Mouse (Mus musculus) embryonic facial prominence, embryonic 15.5 days (tissue): ENCODE data around the gene Pcdh8. TPM values are rescaled to one million over a fixed set of nuclear protein-coding genes. Genes with fewer than 3 reads are reported as not detected.

ENCODE experiments used
- ATAC-seq: fragments of 200-750 bp; cut with Nextera tagmentation; 2 replicates; pipeline ENCODE4 v1.8.0; 2017; ENCODE audit warnings: low read depth, moderate TSS enrichment; ENCODE audit not compliant: insufficient number of reproducible peaks, low FRiP score, low TSS enrichment
- H3K27ac ChIP-seq: fragments of 300-500 bp; sonication (generic); replicated peaks from 2 replicates; pipeline ENCODE4 v1.5.1; 2015; ENCODE audit warnings: mild to moderate bottlenecking, inconsistent platforms
- H3K27me3 ChIP-seq: fragments of 300-500 bp; sonication (generic); 2 replicates; pipeline ENCODE4 v1.6.1; 2015; ENCODE audit warnings: inconsistent platforms
- H3K36me3 ChIP-seq: fragments of 300-500 bp; sonication (generic); 2 replicates; pipeline ENCODE4 v1.6.1; 2015; ENCODE audit warnings: mild to moderate bottlenecking, inconsistent platforms
- H3K4me1 ChIP-seq: fragments of 300-500 bp; sonication (generic); 2 replicates; pipeline ENCODE4 v1.6.1; 2015; ENCODE audit warnings: inconsistent platforms
- H3K4me2 ChIP-seq: fragments of 300-500 bp; sonication (generic); replicated peaks from 2 replicates; pipeline ENCODE4 v1.6.1; 2015; ENCODE audit warnings: mild to moderate bottlenecking, inconsistent platforms
- H3K4me3 ChIP-seq: fragments of 300-500 bp; sonication (generic); replicated peaks from 2 replicates; pipeline ENCODE4 v1.5.1; 2015; ENCODE audit warnings: mild to moderate bottlenecking, inconsistent platforms
- H3K9ac ChIP-seq: fragments of 300-500 bp; sonication (generic); 2 replicates; pipeline ENCODE4 v1.6.1; 2015; ENCODE audit warnings: inconsistent platforms
- H3K9me3 ChIP-seq: fragments of 300-500 bp; sonication (generic); replicated peaks from 2 replicates; pipeline ENCODE4 v1.6.1; 2016; ENCODE audit warnings: inconsistent platforms
- WGBS: fragments of 180-500 bp; shearing (Covaris S2); methylation state at CpG from one replicate; pipeline ENCODE4 v1.1.7; 2015; 5-methylcytosine and 5-hydroxymethylcytosine counted together
- polyA plus RNA-seq: library from polyadenylated mRNA; unstranded; fragments of >200 nt; fragmentation: Nextera tagmentation; extraction: Ambion mirVana; gene quantifications from 2 replicates; pipeline ENCODE4 v1.2.1, GENCODE M21; 2015

The Pcdh8 gene
- polyA plus RNA-seq, 1 experiment from 2014 or later = 3.8 TPM

- peak overlapping the region; percentile 39 for H3K4me3 ChIP-seq
- H3K4me1 ChIP-seq = peaks cover 45% of the 10 kb centered on the region
- 0 out of 2 replicates have a peak overlapping the region, but pooled peaks have one; percentile 1 for H3K9ac ChIP-seq
- no peak overlapping the region for H3K27ac ChIP-seq
- peaks cover 79% of the 10 kb centered on the region for H3K27me3 ChIP-seq
- no peaks in the 10 kb centered on the region for H3K9me3 ChIP-seq
- no peaks in the 10 kb centered on the region for H3K36me3 ChIP-seq
- no peak for ATAC-seq
- WGBS = 1% methylated on average over 44 of the region's 44 CpGs
- peak overlapping the region; percentile 62 for H3K4me2 ChIP-seq
Observed at GRCm38 (mm10) chr14:79773425-79774391, 2.6 kb upstream of the Pcdh8 start.

DNA sequence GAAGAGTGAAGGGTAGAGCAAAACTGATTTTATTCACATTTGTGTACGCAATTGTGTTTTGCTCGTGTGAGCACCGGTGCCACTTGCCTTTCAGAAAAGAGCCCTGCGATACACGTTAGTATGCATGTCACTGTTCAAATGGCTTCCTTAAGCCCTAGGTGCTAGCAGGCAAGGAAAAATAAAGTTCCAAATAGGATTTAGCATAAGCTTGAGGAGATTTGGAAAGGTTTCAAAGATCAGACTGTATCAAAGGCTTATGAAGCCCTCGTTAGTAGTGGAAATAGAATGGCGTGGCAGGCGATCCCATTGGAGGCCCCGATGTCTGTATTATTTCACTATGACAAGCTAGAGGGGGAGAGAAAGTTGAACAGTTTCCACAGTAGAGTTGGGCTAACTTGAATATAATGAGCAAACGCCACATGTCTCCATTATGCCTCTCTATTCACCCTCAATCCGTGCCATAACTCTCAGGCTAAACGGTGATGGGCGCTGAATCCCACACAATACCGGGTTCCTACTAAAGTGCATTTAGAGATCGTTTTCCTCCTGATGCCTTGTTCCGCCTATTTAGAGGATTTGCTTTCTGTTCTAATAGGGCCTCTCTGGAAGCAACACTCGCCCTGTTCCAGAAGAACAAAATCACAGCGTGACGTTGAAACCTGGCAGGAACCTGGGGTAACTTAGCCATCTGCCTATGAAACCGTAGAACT is 845 bp upstream of the Pcdh8 start:
- Histone ChIP-seq H3K36me3 (no peaks in the 10 kb centered on the region), H3K27ac (no peak overlapping the region), H3K9me3 (no peaks in the 10 kb centered on the region), H3K4me1 (peaks cover 52% of the 10 kb centered on the region), H3K9ac (no peak overlapping the region), H3K4me2 (peak overlapping the region; percentile 67), H3K4me3 (peak overlapping the region; percentile 37), H3K27me3 (peaks cover 91% of the 10 kb centered on the region)
- no peak for ATAC-seq
- WGBS = 2% methylated on average over 20 of the region's 20 CpGs

- Histone ChIP-seq H3K9ac (no peak overlapping the region), H3K4me2 (peak overlapping the region; percentile 67), H3K4me3 (peak overlapping the region; percentile 37), H3K9me3 (no peaks in the 10 kb centered on the region), H3K27me3 (peaks cover 94% of the 10 kb centered on the region), H3K27ac (no peak overlapping the region), H3K4me1 (peaks cover 52% of the 10 kb centered on the region), H3K36me3 (no peaks in the 10 kb centered on the region)
- no peak for ATAC-seq
- WGBS = 3% methylated on average over 62 of the region's 62 CpGs
Observed at GRCm38 (mm10) chr14:79770306-79771093, 612 bp downstream of the Pcdh8 start.

DNA sequence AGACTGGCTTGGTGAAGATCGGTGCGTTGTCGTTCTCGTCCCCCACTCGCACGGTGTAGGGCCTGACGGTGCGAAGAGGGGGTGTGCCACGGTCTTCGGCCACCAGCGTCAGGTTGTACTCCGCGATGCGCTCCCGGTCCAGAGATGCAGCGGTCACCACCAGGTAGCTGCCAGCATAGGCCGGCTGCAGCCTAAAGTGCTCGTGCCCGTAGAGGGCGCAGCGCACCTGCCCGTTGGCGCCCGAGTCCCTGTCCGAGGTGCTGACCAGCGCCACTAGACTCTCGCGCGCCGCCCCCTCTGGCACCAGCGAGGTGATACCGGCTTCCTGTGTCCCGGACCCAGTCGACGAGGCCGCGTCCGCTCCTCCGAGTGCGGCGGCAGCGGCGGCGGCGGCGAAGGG is 1.5 kb downstream of the Pcdh8 start:
- Histone ChIP-seq H3K27ac (no peak overlapping the region), H3K36me3 (no peaks in the 10 kb centered on the region), H3K4me2 (peak overlapping the region; percentile 67), H3K27me3 (peaks cover 92% of the 10 kb centered on the region), H3K4me3 (peak overlapping the region; percentile 37), H3K9me3 (no peaks in the 10 kb centered on the region), H3K9ac (no peak overlapping the region), H3K4me1 (peaks cover 52% of the 10 kb centered on the region)
- WGBS = 1% methylated on average over 46 of the region's 46 CpGs
- peak; percentile 62 for ATAC-seq

- no peaks in the 10 kb centered on the region for H3K9me3 ChIP-seq
- peak overlapping the region; percentile 37 for H3K4me3 ChIP-seq
- no peaks in the 10 kb centered on the region for H3K36me3 ChIP-seq
- H3K27ac ChIP-seq = no peak overlapping the region
- no peak overlapping the region for H3K9ac ChIP-seq
- H3K4me2 ChIP-seq = peak overlapping the region; percentile 67
- peaks cover 49% of the 10 kb centered on the region for H3K4me1 ChIP-seq
- H3K27me3 ChIP-seq = peaks cover 87% of the 10 kb centered on the region
- WGBS = 6% methylated on average over 30 of the region's 30 CpGs
- no peak for ATAC-seq
Observed at GRCm38 (mm10) chr14:79768996-79769395, 2.1 kb downstream of the Pcdh8 start.

DNA sequence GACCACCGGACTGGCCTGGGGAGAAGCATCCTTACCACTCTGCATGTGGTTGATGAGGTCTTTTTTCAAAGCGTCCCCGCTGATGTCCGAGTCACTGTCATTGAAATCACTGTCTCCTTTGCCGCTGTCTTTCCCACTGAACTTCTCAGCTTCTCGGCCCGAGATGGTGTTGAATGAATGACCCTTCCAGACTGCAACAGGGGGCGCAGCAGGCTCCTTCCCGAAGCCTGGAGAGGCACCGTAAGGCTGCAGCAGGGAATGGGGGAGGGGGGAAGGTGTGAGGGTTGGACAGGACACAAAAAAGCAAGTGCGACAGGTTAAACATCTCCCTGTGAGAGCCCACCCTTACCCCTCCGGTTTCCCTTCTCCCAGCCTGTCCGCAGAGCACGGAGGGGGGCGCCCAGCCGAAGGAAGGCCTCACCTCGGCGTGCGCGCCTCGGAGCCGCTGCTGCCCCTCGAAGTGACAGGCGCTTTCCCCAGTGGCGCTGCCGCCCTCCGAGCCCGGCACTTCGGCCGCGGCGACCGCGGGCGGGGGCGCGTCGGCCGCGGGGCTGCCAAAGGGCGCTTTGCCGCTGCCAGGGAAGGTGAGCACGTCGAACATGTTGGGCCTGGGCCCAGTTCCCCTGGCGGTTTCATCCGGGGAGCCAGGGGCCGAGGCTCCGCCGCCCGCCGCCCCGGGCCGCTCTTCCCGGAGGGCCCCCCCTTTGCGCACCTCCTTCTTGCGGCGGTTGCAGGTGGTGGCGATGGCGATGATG is 2.9 kb downstream of the Pcdh8 start:
- 3% methylated on average over 53 of the region's 59 CpGs for WGBS
- H3K9me3 ChIP-seq = no peaks in the 10 kb centered on the region
- no peaks in the 10 kb centered on the region for H3K36me3 ChIP-seq
- H3K4me2 ChIP-seq = peak overlapping the region; percentile 67
- H3K4me1 ChIP-seq = peaks cover 42% of the 10 kb centered on the region
- H3K4me3 ChIP-seq = peak overlapping the region; percentile 37
- no peak for ATAC-seq
- H3K9ac ChIP-seq = no peak overlapping the region
- no peak overlapping the region for H3K27ac ChIP-seq
- H3K27me3 ChIP-seq = peaks cover 80% of the 10 kb centered on the region

DNA sequence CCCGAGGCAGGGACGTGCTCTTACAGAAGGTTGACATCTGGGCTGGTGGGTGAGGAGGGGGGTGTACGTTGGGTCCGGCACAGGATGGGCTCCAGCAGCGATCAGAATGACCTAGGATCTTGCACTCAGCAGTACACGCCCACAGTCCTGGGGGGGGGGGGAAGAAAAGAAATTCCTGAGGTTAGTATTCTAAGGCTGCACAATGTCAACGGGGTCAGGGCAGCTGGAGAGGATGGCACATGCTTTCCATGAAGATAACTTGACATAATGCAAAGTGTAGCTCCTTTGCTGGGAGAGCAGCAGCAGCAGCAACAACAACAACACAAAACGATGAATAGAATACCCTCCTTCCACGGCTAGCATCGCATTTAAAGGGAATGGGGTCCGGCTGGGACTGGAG is 3.5 kb downstream of the Pcdh8 start:
- Histone ChIP-seq H3K27me3 (peaks cover 73% of the 10 kb centered on the region), H3K27ac (no peak overlapping the region), H3K4me2 (no peak overlapping the region), H3K4me3 (no peak overlapping the region), H3K9ac (no peak overlapping the region), H3K36me3 (no peaks in the 10 kb centered on the region), H3K4me1 (peaks cover 41% of the 10 kb centered on the region), H3K9me3 (no peaks in the 10 kb centered on the region)
- WGBS = 6% methylated on average over 11 of the region's 11 CpGs
- ATAC-seq = no peak

- Histone ChIP-seq H3K4me2 (no peak overlapping the region), H3K4me3 (no peak overlapping the region), H3K9ac (no peak overlapping the region), H3K27ac (no peak overlapping the region), H3K4me1 (peaks cover 22% of the 10 kb centered on the region), H3K36me3 (no peaks in the 10 kb centered on the region), H3K9me3 (no peaks in the 10 kb centered on the region), H3K27me3 (peaks cover 52% of the 10 kb centered on the region)
- no peak for ATAC-seq
- whole genome bisulfite sequencing = 75% methylated on average over 6 of the region's 6 CpGs
Observed at GRCm38 (mm10) chr14:79765196-79765765, 5.8 kb downstream of the Pcdh8 start.

DNA sequence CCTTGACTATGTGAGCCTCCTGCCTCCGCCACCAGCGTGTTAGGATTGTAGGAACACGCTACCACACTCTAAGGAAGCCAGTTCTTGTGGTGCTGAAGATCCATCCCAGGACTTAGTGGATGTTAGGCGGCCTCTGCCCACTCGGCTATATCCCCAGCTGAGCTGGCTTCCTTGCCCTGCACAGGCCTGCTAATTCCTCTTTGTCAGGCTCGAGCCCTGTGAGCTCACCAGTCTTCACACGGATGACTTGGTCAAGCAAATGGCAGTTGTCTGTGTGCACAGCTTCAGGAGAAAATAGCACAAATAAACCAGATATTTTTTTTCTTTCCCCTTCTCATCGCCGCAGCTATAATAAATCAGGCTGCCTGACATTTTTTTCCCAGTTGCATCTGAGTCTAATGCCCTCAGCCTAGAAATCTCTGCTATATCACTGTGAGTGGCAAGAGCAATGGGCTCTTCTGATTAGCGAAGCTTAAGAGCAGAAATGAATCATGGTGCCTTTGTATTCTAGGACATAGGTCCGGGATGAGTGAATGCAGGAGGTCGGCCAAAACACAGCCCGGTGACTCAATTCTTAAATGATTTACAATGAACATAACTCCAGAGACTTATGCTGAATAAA is 16.4 kb downstream of the Pcdh8 start:
- no peak overlapping the region for H3K4me2 ChIP-seq

DNA sequence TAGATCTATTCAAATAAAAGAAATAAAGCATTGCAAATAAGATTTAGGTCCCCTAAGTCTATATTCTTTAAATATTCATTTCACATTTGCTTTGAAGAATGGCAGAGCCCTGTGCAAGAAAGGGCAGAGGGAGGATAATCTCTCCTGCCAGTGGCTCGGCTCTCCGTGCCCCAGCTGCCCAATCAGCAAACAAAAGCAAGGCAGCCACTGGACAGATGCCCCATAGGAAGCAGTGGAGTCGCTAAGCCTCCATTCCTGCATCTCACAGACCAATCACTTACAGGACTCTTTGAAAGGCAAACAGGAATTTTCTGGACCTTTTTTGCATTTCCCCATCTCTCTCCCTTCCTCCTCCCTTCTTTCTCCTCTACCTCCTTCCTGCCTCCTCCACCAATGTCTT is 17.0 kb downstream of the Pcdh8 start:
- Histone ChIP-seq H3K9me3 (no peaks in the 10 kb centered on the region), H3K27ac (no peak overlapping the region), H3K27me3 (no peaks in the 10 kb centered on the region), H3K4me1 (no peaks in the 10 kb centered on the region), H3K4me2 (no peak overlapping the region), H3K9ac (no peak overlapping the region), H3K36me3 (no peaks in the 10 kb centered on the region), H3K4me3 (no peak overlapping the region)
- WGBS = 45% methylated on average over 3 of the region's 3 CpGs
- no peak for ATAC-seq

More for the DNA sequence above, 16.4 kb downstream of the Pcdh8 start:
- H3K9me3 ChIP-seq = no peaks in the 10 kb centered on the region
- WGBS = 69% methylated on average over 13 of the region's 13 CpGs
- no peaks in the 10 kb centered on the region for H3K36me3 ChIP-seq
- no peaks in the 10 kb centered on the region for H3K4me1 ChIP-seq
- no peak for ATAC-seq
- no peak overlapping the region for H3K27ac ChIP-seq
- no peak overlapping the region for H3K4me3 ChIP-seq
- H3K27me3 ChIP-seq = no peaks in the 10 kb centered on the region
- no peak overlapping the region for H3K9ac ChIP-seq
